Mouse (Mus musculus): Measurements from ENCODE around the gene Bphl. TPM values are rescaled to one million over a fixed set of nuclear protein-coding genes. Genes with fewer than 3 reads are reported as not detected.

The Bphl gene
- polyA plus RNA-seq, 1 experiment from 2014 or later = 62.6 TPM

GRCm38 (mm10) chr13:34089358-34089757 lies 52.0 kb downstream of the Bphl start:
- H3K9me3 ChIP-seq (replicated peaks; ENCODE audit: control insufficient read depth, low read length) = no peaks in the 10 kb centered on the region
- H3K27ac ChIP-seq (ENCODE audit: low read length) = no peak overlapping the region
- H3K4me3 ChIP-seq (ENCODE audit: low read depth, low read length) = no peak overlapping the region
- no peak overlapping the region for H3K9ac ChIP-seq (ENCODE audit: low read depth, low read length)
- no peaks in the 10 kb centered on the region for H3K27me3 ChIP-seq (ENCODE audit: control insufficient read depth, insufficient read depth, low read depth, low read length)
- H3K36me3 ChIP-seq (ENCODE audit: control insufficient read depth, insufficient read depth) = no peaks in the 10 kb centered on the region
- ATAC-seq (ENCODE audit: low read depth) = no peak
- H3K4me2 ChIP-seq (ENCODE audit: low read depth, low read length) = no peak overlapping the region
- H3K4me1 ChIP-seq (ENCODE audit: control insufficient read depth, low read depth, low read length) = no peaks in the 10 kb centered on the region
- WGBS (ENCODE audit: insufficient replicate concordance) = 16% methylated on average over 3 of the region's 3 CpGs

GRCm38 (mm10) chr13:34095542-34096435 lies 58.4 kb downstream of the Bphl start:
- no peaks in the 10 kb centered on the region for H3K36me3 ChIP-seq (ENCODE audit: control insufficient read depth, insufficient read depth)
- H3K4me2 ChIP-seq (ENCODE audit: low read depth, low read length) = no peak overlapping the region
- H3K9me3 ChIP-seq (replicated peaks; ENCODE audit: control insufficient read depth, low read length) = no peaks in the 10 kb centered on the region
- H3K4me3 ChIP-seq (ENCODE audit: low read depth, low read length) = no peak overlapping the region
- WGBS (ENCODE audit: insufficient replicate concordance) = 33% methylated on average over 7 of the region's 7 CpGs
- H3K9ac ChIP-seq (ENCODE audit: low read depth, low read length) = no peak overlapping the region
- H3K27ac ChIP-seq (ENCODE audit: low read length) = no peak overlapping the region
- no peak for ATAC-seq (ENCODE audit: low read depth)
- peaks cover 7% of the 10 kb centered on the region for H3K4me1 ChIP-seq (ENCODE audit: control insufficient read depth, low read depth, low read length)
- H3K27me3 ChIP-seq (ENCODE audit: control insufficient read depth, insufficient read depth, low read depth, low read length) = no peaks in the 10 kb centered on the region

GRCm38 (mm10) chr13:34096455-34096854 lies 59.1 kb downstream of the Bphl start:
- H3K27me3 ChIP-seq (ENCODE audit: control insufficient read depth, insufficient read depth, low read depth, low read length) = no peaks in the 10 kb centered on the region
- WGBS (ENCODE audit: insufficient replicate concordance) = 67% methylated on average over 4 of the region's 4 CpGs
- H3K9ac ChIP-seq (ENCODE audit: low read depth, low read length) = no peak overlapping the region
- H3K27ac ChIP-seq (ENCODE audit: low read length) = no peak overlapping the region
- no peaks in the 10 kb centered on the region for H3K9me3 ChIP-seq (replicated peaks; ENCODE audit: control insufficient read depth, low read length)
- H3K4me1 ChIP-seq (ENCODE audit: control insufficient read depth, low read depth, low read length) = peaks cover 12% of the 10 kb centered on the region
- no peaks in the 10 kb centered on the region for H3K36me3 ChIP-seq (ENCODE audit: control insufficient read depth, insufficient read depth)
- H3K4me2 ChIP-seq (ENCODE audit: low read depth, low read length) = no peak overlapping the region
- no peak overlapping the region for H3K4me3 ChIP-seq (ENCODE audit: low read depth, low read length)
- ATAC-seq (ENCODE audit: low read depth) = no peak

GRCm38 (mm10) chr13:34097086-34097485 lies 59.7 kb downstream of the Bphl start:
- H3K9ac ChIP-seq (ENCODE audit: low read depth, low read length) = no peak overlapping the region
- H3K36me3 ChIP-seq (ENCODE audit: control insufficient read depth, insufficient read depth) = no peaks in the 10 kb centered on the region
- no peak overlapping the region for H3K27ac ChIP-seq (ENCODE audit: low read length)
- no peak overlapping the region for H3K4me3 ChIP-seq (ENCODE audit: low read depth, low read length)
- 71% methylated on average over 3 of the region's 3 CpGs for WGBS (ENCODE audit: insufficient replicate concordance)
- no peak overlapping the region for H3K4me2 ChIP-seq (ENCODE audit: low read depth, low read length)
- ATAC-seq (ENCODE audit: low read depth) = no peak
- H3K27me3 ChIP-seq (ENCODE audit: control insufficient read depth, insufficient read depth, low read depth, low read length) = no peaks in the 10 kb centered on the region
- H3K9me3 ChIP-seq (replicated peaks; ENCODE audit: control insufficient read depth, low read length) = no peaks in the 10 kb centered on the region
- peaks cover 16% of the 10 kb centered on the region for H3K4me1 ChIP-seq (ENCODE audit: control insufficient read depth, low read depth, low read length)

- H3K4me3 ChIP-seq (ENCODE audit: low read depth, low read length) = peak overlapping the region; percentile 10
- no peak overlapping the region for H3K9ac ChIP-seq (ENCODE audit: low read depth, low read length)
- no peaks in the 10 kb centered on the region for H3K36me3 ChIP-seq (ENCODE audit: control insufficient read depth, insufficient read depth)
- peaks cover 19% of the 10 kb centered on the region for H3K4me1 ChIP-seq (ENCODE audit: control insufficient read depth, low read depth, low read length)
- peak overlapping the region; percentile 65 for H3K27ac ChIP-seq (ENCODE audit: low read length)
- no peaks in the 10 kb centered on the region for H3K9me3 ChIP-seq (replicated peaks; ENCODE audit: control insufficient read depth, low read length)
- no peaks in the 10 kb centered on the region for H3K27me3 ChIP-seq (ENCODE audit: control insufficient read depth, insufficient read depth, low read depth, low read length)
- peak; percentile 89 for ATAC-seq (ENCODE audit: low read depth)
- H3K4me2 ChIP-seq (ENCODE audit: low read depth, low read length) = peak overlapping the region; percentile 19
- 14% methylated on average over 3 of the region's 3 CpGs for WGBS (ENCODE audit: insufficient replicate concordance)
These were observed 63.3 kb downstream of the Bphl start for GRCm38 (mm10) chr13:34100733-34101132.

- H3K27me3 ChIP-seq (ENCODE audit: control insufficient read depth, insufficient read depth, low read depth, low read length) = no peaks in the 10 kb centered on the region
- H3K9me3 ChIP-seq (replicated peaks; ENCODE audit: control insufficient read depth, low read length) = no peaks in the 10 kb centered on the region
- no peaks in the 10 kb centered on the region for H3K36me3 ChIP-seq (ENCODE audit: control insufficient read depth, insufficient read depth)
- H3K4me2 ChIP-seq (ENCODE audit: low read depth, low read length) = peak overlapping the region; percentile 19
- peak overlapping the region; percentile 22; the same call in 1 of the 2 replicates for H3K9ac ChIP-seq (ENCODE audit: low read depth, low read length)
- H3K27ac ChIP-seq (ENCODE audit: low read length) = peak overlapping the region; percentile 65
- H3K4me1 ChIP-seq (ENCODE audit: control insufficient read depth, low read depth, low read length) = peaks cover 19% of the 10 kb centered on the region
- peak; percentile 57; the same call in 1 of the 2 replicates for ATAC-seq (ENCODE audit: low read depth)
- H3K4me3 ChIP-seq (ENCODE audit: low read depth, low read length) = peak overlapping the region; percentile 10
- WGBS (ENCODE audit: insufficient replicate concordance) = 84% methylated on average over 10 of the region's 10 CpGs
These were observed 63.9 kb downstream of the Bphl start for GRCm38 (mm10) chr13:34101247-34101646.

- H3K4me3 ChIP-seq (ENCODE audit: low read depth, low read length) = no peak overlapping the region
- no peak overlapping the region for H3K9ac ChIP-seq (ENCODE audit: low read depth, low read length)
- 27% methylated on average over 9 of the region's 9 CpGs for WGBS (ENCODE audit: insufficient replicate concordance)
- no peaks in the 10 kb centered on the region for H3K9me3 ChIP-seq (replicated peaks; ENCODE audit: control insufficient read depth, low read length)
- no peaks in the 10 kb centered on the region for H3K36me3 ChIP-seq (ENCODE audit: control insufficient read depth, insufficient read depth)
- no peak overlapping the region for H3K4me2 ChIP-seq (ENCODE audit: low read depth, low read length)
- ATAC-seq (ENCODE audit: low read depth) = peak; percentile 23; the same call in 1 of the 2 replicates
- no peak overlapping the region for H3K27ac ChIP-seq (ENCODE audit: low read length)
- no peaks in the 10 kb centered on the region for H3K27me3 ChIP-seq (ENCODE audit: control insufficient read depth, insufficient read depth, low read depth, low read length)
- peaks cover 19% of the 10 kb centered on the region for H3K4me1 ChIP-seq (ENCODE audit: control insufficient read depth, low read depth, low read length)
These were observed 64.5 kb downstream of the Bphl start for GRCm38 (mm10) chr13:34101908-34102307.

GRCm38 (mm10) chr13:34105364-34105763 lies 68.0 kb downstream of the Bphl start:
- 42% methylated on average over 1 of the region's 1 CpGs for WGBS (ENCODE audit: insufficient replicate concordance)
- Histone ChIP-seq H3K4me1 (ENCODE audit: control insufficient read depth, low read depth, low read length) (peaks cover 14% of the 10 kb centered on the region), H3K4me3 (ENCODE audit: low read depth, low read length) (no peak overlapping the region), H3K27ac (ENCODE audit: low read length) (no peak overlapping the region), H3K9ac (ENCODE audit: low read depth, low read length) (no peak overlapping the region), H3K4me2 (ENCODE audit: low read depth, low read length) (no peak overlapping the region), H3K27me3 (ENCODE audit: control insufficient read depth, insufficient read depth, low read depth, low read length) (no peaks in the 10 kb centered on the region), H3K9me3 (replicated peaks; ENCODE audit: control insufficient read depth, low read length) (no peaks in the 10 kb centered on the region), H3K36me3 (ENCODE audit: control insufficient read depth, insufficient read depth) (no peaks in the 10 kb centered on the region)
- ATAC-seq (ENCODE audit: low read depth) = no peak

GRCm38 (mm10) chr13:34106256-34106655 lies 68.9 kb downstream of the Bphl start:
- Histone ChIP-seq H3K27me3 (ENCODE audit: control insufficient read depth, insufficient read depth, low read depth, low read length) (no peaks in the 10 kb centered on the region), H3K4me2 (ENCODE audit: low read depth, low read length) (no peak overlapping the region), H3K9me3 (replicated peaks; ENCODE audit: control insufficient read depth, low read length) (no peaks in the 10 kb centered on the region), H3K4me1 (ENCODE audit: control insufficient read depth, low read depth, low read length) (peaks cover 9% of the 10 kb centered on the region), H3K4me3 (ENCODE audit: low read depth, low read length) (no peak overlapping the region), H3K36me3 (ENCODE audit: control insufficient read depth, insufficient read depth) (no peaks in the 10 kb centered on the region), H3K9ac (ENCODE audit: low read depth, low read length) (no peak overlapping the region), H3K27ac (ENCODE audit: low read length) (no peak overlapping the region)
- no peak for ATAC-seq (ENCODE audit: low read depth)
- 62% methylated on average over 2 of the region's 2 CpGs for WGBS (ENCODE audit: insufficient replicate concordance)

Data from liver, embryonic 16.5 days (tissue).